ENCODE assay signal across 20 mouse cellular contexts in genomic region chr17:50442062-50442461, GRCm38 (mm10).
"Had no signal": no experiment of that assay in that cellular context is flagged by ENCODE, and none has a peak within 500 bp of the region (broad histone marks: within the 10 kb centered on the region; RNA-seq: fewer than 3 reads in every experiment).

No protein-coding gene starts in this region.

- H3K9me3 ChIP-seq: kidney, embryonic 15.5 days; limb, embryonic 10.5 days; limb, embryonic 13.5 days; lung, embryonic 15.5 days; midbrain, embryonic 10.5 days; midbrain, embryonic 13.5 days; neural tube, embryonic 13.5 days; stomach, embryonic 15.5 days had no signal

- H3K4me1 ChIP-seq: limb, embryonic 13.5 days; lung, embryonic 15.5 days; midbrain, embryonic 10.5 days; midbrain, embryonic 13.5 days; stomach, embryonic 15.5 days had no signal

- H3K27ac ChIP-seq: kidney, embryonic 15.5 days; limb, embryonic 10.5 days; limb, embryonic 13.5 days; lung, embryonic 15.5 days; midbrain, embryonic 10.5 days; midbrain, embryonic 13.5 days; neural tube, embryonic 13.5 days; stomach, embryonic 15.5 days had no signal

- H3K27me3 ChIP-seq: kidney, embryonic 15.5 days; limb, embryonic 13.5 days; lung, embryonic 15.5 days; midbrain, embryonic 13.5 days; neural tube, embryonic 13.5 days; stomach, embryonic 15.5 days had no signal

- DNase-seq: kidney, adult 18-20 months; kidney, postnatal 14 days; kidney, postnatal 4 days; lung, adult 18-20 months; lung, postnatal 10 days; lung, postnatal 36 days; right cerebral cortex, postnatal 25 days; spleen, adult 18-20 months; thymus, postnatal 25 days had no signal

- H3K36me3 ChIP-seq: kidney, embryonic 15.5 days; limb, embryonic 10.5 days; limb, embryonic 13.5 days; lung, embryonic 15.5 days; midbrain, embryonic 10.5 days; midbrain, embryonic 13.5 days; neural tube, embryonic 13.5 days; stomach, embryonic 15.5 days had no signal

- H3K4me3 ChIP-seq: kidney, embryonic 15.5 days; limb, embryonic 10.5 days; limb, embryonic 13.5 days; lung, embryonic 15.5 days; midbrain, embryonic 10.5 days; midbrain, embryonic 13.5 days; myocyte; neural tube, embryonic 13.5 days; stomach, embryonic 15.5 days had no signal

- H3K9ac ChIP-seq: kidney, embryonic 15.5 days; limb, embryonic 13.5 days; lung, embryonic 15.5 days; midbrain, embryonic 13.5 days; neural tube, embryonic 13.5 days; stomach, embryonic 15.5 days had no signal

- ATAC-seq: intestine, embryonic 16.5 days; midbrain, embryonic 13.5 days; midbrain, embryonic 16.5 days had no signal

- H3K4me2 ChIP-seq: kidney, embryonic 15.5 days; limb, embryonic 13.5 days; lung, embryonic 15.5 days; midbrain, embryonic 13.5 days; neural tube, embryonic 13.5 days; stomach, embryonic 15.5 days had no signal
